Mouse (Mus musculus): ENCODE results near the gene Cdc42. TPM values are rescaled to one million over a fixed set of nuclear protein-coding genes. Genes with fewer than 3 reads are reported as not detected.

Cdc42 gene
- polyA plus RNA-seq, 1 experiment from 2014 or later = 912 TPM

DNA sequence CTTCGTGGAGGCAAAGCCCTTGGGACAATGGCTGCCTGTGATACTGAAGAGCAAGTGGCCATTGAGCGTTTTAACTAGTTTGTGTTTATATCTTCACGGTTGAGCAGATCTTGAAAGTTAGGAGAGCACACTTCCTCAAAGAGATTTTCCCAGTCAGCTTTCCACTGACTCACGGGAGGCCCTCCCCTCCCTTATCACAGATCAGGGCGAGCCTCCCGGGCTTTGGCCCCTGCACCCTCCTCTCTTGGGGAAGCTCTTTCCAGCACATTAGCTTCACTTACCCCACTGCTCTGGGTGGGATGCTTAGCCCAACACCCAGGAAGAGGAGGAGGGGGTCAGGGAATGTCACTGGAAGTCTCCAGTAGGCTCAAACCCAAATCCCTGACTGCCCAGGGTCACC lies 83.2 kb downstream of the Cdc42 start:
- no peak for ATAC-seq
- Histone ChIP-seq H3K27me3 (replicated peaks; ENCODE audit: control insufficient read depth, insufficient read depth, low read length) (peaks cover 37% of the 10 kb centered on the region), H3K4me2 (ENCODE audit: low read length) (no peak overlapping the region), H3K4me1 (replicated peaks; ENCODE audit: control insufficient read depth, insufficient read depth, low read length) (peaks cover 21% of the 10 kb centered on the region), H3K27ac (ENCODE audit: low read length) (no peak overlapping the region), H3K9me3 (ENCODE audit: control insufficient read depth, low read length) (no peaks in the 10 kb centered on the region), H3K36me3 (ENCODE audit: control insufficient read depth, insufficient read depth) (no peaks in the 10 kb centered on the region), H3K9ac (replicated peaks; ENCODE audit: low read depth, low read length) (no peak overlapping the region), H3K4me3 (replicated peaks; ENCODE audit: low read length) (no peak overlapping the region)
- 5% methylated on average over 6 of the region's 6 CpGs for WGBS

DNA sequence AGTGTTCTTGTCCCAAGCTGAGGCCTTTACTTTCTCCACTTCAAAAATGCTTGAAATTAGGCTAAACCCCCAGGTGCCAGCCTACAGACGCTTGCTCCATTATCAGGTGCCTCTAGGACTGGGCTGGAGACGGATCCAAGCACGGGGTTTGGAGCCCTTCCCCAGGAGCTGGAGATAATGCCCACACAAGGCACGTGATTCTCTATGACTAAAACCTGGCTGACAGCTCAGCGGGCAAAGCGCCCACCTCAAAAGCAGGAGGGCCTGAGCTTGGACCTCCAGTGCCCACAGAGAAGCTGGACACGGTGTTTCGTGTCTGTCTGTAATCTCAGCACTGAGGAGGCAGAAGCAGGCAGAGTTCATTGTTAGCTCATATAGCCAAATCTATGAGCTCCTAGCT lies 85.7 kb downstream of the Cdc42 start:
- no peak overlapping the region for H3K9ac ChIP-seq (replicated peaks; ENCODE audit: low read depth, low read length)
- H3K9me3 ChIP-seq (ENCODE audit: control insufficient read depth, low read length) = no peaks in the 10 kb centered on the region
- H3K36me3 ChIP-seq (ENCODE audit: control insufficient read depth, insufficient read depth) = no peaks in the 10 kb centered on the region
- no peak for ATAC-seq
- H3K4me2 ChIP-seq (ENCODE audit: low read length) = no peak overlapping the region
- H3K4me3 ChIP-seq (replicated peaks; ENCODE audit: low read length) = no peak overlapping the region
- H3K4me1 ChIP-seq (replicated peaks; ENCODE audit: control insufficient read depth, insufficient read depth, low read length) = peaks cover 2% of the 10 kb centered on the region; the same call in 1 of the 2 replicates
- H3K27me3 ChIP-seq (replicated peaks; ENCODE audit: control insufficient read depth, insufficient read depth, low read length) = peaks cover 20% of the 10 kb centered on the region
- H3K27ac ChIP-seq (ENCODE audit: low read length) = no peak overlapping the region
- 74% methylated on average over 8 of the region's 8 CpGs for WGBS

Other genes with a start within 250 kb of the Cdc42 start
- gene Wnt4, start 80.2 kb downstream of the Cdc42 start, polyA plus RNA-seq (2015; fragmentation: Nextera tagmentation; extraction: Ambion mirVana) = 0.92 and 0.99 TPM in 2 replicates
- gene Cela3a, start 52.1 kb upstream of the Cdc42 start, polyA plus RNA-seq (2015; fragmentation: Nextera tagmentation; extraction: Ambion mirVana) = not detected in 2 replicates
- gene Cela3b, start 72.8 kb upstream of the Cdc42 start, polyA plus RNA-seq (2015; fragmentation: Nextera tagmentation; extraction: Ambion mirVana) = not detected in 2 replicates
- not detected in 2 replicates for gene 1700013G24Rik, start 95.6 kb upstream of the Cdc42 start, polyA plus RNA-seq (2015; fragmentation: Nextera tagmentation; extraction: Ambion mirVana)
- 3.2 and 4.9 TPM in 2 replicates for gene Hspg2, start 111.0 kb upstream of the Cdc42 start, polyA plus RNA-seq (2015; fragmentation: Nextera tagmentation; extraction: Ambion mirVana)
- gene Ldlrad2, start 216.8 kb upstream of the Cdc42 start, polyA plus RNA-seq (2015; fragmentation: Nextera tagmentation; extraction: Ambion mirVana) = not detected in 2 replicates
- 80.1 and 82.6 TPM in 2 replicates for gene Usp48, start 236.0 kb upstream of the Cdc42 start, polyA plus RNA-seq (2015; fragmentation: Nextera tagmentation; extraction: Ambion mirVana)

Data from forebrain, embryonic 16.5 days (tissue).